Mouse (Mus musculus) c-Kit-positive CD71-positive TER-119-positive erythroid progenitor cells, embryonic 14.5 days (primary cell): ENCODE measurements around the gene Ntsr1.
A peak's percentile ranks its signal among the peaks of the same experiment; 100 is the strongest.

Experiments used
- DNase-seq: peaks from one replicate; pipeline ENCODE4 v3.0.0-alpha.2; 2013; ENCODE audit warnings: low spot score

The Ntsr1 gene

GRCm38 (mm10) chr2:180499741-180500140 lies at the start of gene Ntsr1:
Gene Ntsr1 (plus strand): TSS chr2:180499976.
- no peak for DNase-seq

GRCm38 (mm10) chr2:180450529-180450928 lies 49.2 kb upstream of the Ntsr1 start:
- no peak for DNase-seq

- DNase-seq = peak; percentile 60
Observed at GRCm38 (mm10) chr2:180455723-180456698, 43.8 kb upstream of the Ntsr1 start, which contains the start of gene Slco4a1. Gene Slco4a1 (plus strand): TSS chr2:180456245.

- no peak for DNase-seq
Observed at GRCm38 (mm10) chr2:180456705-180457104, 43.1 kb upstream of the Ntsr1 start.

- DNase-seq = no peak
Observed at GRCm38 (mm10) chr2:180457680-180458079, 42.1 kb upstream of the Ntsr1 start.

- no peak for DNase-seq
Observed at GRCm38 (mm10) chr2:180459437-180459836, 40.3 kb upstream of the Ntsr1 start.

GRCm38 (mm10) chr2:180460801-180461200 lies 39.0 kb upstream of the Ntsr1 start:
- DNase-seq = no peak

GRCm38 (mm10) chr2:180462593-180462992 lies 37.2 kb upstream of the Ntsr1 start:
- no peak for DNase-seq

- DNase-seq = no peak
Observed at GRCm38 (mm10) chr2:180466505-180466904, 33.3 kb upstream of the Ntsr1 start.

- no peak for DNase-seq
Observed at GRCm38 (mm10) chr2:180468871-180469270, 30.9 kb upstream of the Ntsr1 start.

- no peak for DNase-seq
Observed at GRCm38 (mm10) chr2:180469768-180470167, 30.0 kb upstream of the Ntsr1 start.

GRCm38 (mm10) chr2:180472306-180473079 lies 27.3 kb upstream of the Ntsr1 start:
- DNase-seq = peak; percentile 30

GRCm38 (mm10) chr2:180473080-180473440 lies 26.7 kb upstream of the Ntsr1 start:
- peak; percentile 42 for DNase-seq

- DNase-seq = no peak
Observed at GRCm38 (mm10) chr2:180474864-180475263, 24.9 kb upstream of the Ntsr1 start.

GRCm38 (mm10) chr2:180482274-180482673 lies 17.5 kb upstream of the Ntsr1 start:
- DNase-seq = no peak

- DNase-seq = no peak
Observed at GRCm38 (mm10) chr2:180484882-180485281, 14.9 kb upstream of the Ntsr1 start.

- no peak for DNase-seq
Observed at GRCm38 (mm10) chr2:180485306-180485705, 14.5 kb upstream of the Ntsr1 start.

GRCm38 (mm10) chr2:180488210-180488751 lies 11.5 kb upstream of the Ntsr1 start:
- no peak for DNase-seq

GRCm38 (mm10) chr2:180495906-180496305 lies 3.9 kb upstream of the Ntsr1 start:
- no peak for DNase-seq

GRCm38 (mm10) chr2:180500726-180501125 lies 950 bp downstream of the Ntsr1 start:
- no peak for DNase-seq

- DNase-seq = no peak
Observed at GRCm38 (mm10) chr2:180501217-180501967, 1.6 kb downstream of the Ntsr1 start.

GRCm38 (mm10) chr2:180506281-180506680 lies 6.5 kb downstream of the Ntsr1 start:
- DNase-seq = no peak
